Mouse (Mus musculus): ENCODE measurements at regions not wholly inside any gene's neighbourhood (a gene's known extent, or its start where the extent isn't known, plus 50 kb on each side); places are given as distances from the start of the nearest gene placed in this dataset.
A peak's percentile ranks its signal among the peaks of the same experiment; 100 is the strongest.

DNA sequence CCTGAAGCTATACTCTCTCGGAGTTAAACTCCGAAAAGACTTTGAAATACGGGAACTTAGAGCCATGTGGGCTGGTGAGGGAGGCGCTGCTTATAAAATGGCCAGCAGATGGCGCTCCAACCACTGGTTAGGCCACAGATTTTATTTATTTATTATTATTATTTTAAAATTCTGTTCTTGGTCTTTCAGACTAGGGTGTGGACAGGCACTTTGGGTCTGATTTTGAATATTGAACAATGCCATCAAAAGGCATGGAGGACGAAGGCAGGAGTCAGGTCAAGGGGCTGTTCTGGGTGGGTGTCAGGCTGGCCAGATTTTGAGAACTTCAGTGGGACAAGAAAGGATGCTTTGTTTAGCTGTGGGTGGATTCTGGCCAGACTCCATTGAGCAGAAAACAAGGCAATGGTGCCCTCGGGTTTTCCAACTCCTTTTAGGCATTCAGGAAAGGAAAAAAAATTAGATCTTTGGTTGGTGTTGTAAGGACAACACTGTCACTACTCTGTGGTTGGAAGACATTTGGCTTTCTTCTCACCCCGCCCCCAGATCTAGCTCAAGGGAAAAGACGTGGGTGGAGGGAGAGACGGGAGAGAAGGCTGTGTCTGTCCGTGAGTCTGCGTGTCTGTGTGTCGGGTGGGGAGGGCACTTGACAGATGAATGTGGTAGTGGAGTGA lies 319.5 kb downstream of the Med13l start:
- peak; percentile 56 for DNase-seq (ENCODE audit: extremely low spot score, low read depth, low spot score)

DNA sequence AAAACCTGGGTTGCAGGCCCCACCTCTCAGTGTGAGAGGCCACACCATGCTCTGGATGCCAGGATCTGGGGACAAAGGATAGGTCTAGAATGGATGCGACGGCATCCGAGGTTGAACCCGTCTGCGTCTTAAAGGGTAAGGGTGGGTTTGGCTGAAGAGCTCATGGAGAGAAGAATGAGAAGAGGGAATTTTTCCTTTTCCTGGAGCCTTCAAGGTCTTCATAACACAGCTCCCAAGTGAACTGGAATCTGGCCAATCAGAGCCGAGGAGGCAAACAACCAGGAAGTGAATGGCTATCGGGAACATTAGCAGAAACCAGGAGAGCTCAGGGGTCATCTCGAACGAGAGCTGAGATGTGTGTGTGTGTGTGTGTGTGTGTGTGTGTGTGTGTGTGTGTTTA lies 320.1 kb downstream of the Med13l start:
- DNase-seq (ENCODE audit: extremely low spot score, low read depth, low spot score): no peak

DNA sequence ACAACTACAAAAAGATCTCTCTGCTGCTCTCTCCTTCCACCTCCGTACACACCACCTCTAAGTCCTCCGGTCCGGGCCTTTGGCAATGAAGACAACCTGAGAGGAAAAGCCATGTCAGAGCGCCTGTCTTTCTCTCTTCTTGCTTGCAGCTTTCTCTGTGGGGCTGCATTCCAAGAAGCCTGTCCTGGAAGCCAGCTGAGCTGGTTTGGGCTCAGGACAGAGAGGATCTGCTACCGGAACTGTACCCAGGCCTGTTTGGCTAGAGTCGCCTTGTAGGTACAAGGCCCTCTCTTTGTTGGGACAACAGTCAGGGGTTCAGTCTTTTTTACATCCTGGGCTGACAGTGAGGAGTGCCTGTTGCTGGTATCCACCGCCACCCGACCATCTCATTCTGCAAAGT lies 321.4 kb downstream of the Med13l start:
- DNase-seq (ENCODE audit: extremely low spot score, low read depth, low spot score): no peak

DNA sequence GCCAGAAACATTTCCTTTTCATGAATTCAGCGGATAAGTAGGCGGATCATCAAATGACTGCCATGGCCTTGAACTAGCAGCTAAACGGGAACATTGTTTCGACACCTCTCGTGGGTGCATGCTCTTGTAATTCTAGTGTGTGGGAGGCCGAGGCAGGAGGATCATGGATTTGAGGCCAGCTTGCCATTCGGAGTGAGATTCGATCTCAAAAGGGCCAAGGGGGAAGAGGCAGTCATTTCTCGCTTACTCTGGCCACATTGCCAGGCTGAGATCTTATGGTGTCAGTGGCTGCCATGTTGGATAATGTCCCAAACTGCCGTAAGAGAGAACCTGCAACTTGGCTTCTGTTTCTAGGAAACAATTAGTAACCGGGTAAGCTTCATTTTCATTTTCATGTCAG lies 327.7 kb downstream of the Med13l start:
- no peak for DNase-seq (ENCODE audit: extremely low spot score, low read depth, low spot score)

DNA sequence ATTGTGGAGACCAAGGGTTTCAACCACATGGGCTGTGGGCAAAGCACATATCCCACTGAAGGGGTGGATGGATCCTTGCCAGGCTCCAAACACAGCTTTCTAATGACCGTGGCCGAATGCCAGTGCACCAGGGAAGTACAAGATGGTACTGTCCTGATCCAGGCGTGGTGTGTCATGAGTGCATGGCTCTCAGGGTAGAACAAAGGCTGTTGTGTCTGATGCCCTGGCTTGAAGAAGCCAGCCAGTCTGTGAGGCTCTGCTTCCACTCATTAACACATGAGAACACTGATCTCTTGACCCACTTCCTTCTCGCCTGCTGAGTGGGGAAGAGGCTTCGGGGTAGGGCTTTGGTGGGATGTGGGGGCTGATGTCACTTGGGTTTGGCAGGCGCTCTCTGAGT lies 330.7 kb downstream of the Med13l start:
- no peak for DNase-seq (ENCODE audit: extremely low spot score, low read depth, low spot score)

DNA sequence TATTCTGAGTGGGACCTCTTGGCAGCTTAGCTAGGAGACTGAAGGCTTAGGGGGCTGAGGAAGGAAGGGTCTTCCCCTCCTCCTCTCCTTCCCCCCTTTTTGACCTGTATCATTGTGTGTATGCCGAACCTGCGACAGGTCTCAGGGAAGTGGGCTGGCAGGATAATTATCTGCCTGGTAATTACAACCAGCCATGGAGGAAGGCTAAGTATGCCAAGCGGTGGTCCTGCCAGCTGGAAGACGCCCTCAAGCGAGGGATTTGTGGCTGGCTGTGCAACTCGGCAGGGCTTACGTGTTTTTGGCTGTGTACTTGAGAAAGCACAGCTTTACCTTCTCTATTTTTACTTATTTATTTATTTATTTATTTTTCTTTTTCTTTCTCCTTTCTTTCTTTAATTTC lies 347.7 kb downstream of the Med13l start:
- DNase-seq (ENCODE audit: extremely low spot score, low read depth, low spot score): no peak

DNA sequence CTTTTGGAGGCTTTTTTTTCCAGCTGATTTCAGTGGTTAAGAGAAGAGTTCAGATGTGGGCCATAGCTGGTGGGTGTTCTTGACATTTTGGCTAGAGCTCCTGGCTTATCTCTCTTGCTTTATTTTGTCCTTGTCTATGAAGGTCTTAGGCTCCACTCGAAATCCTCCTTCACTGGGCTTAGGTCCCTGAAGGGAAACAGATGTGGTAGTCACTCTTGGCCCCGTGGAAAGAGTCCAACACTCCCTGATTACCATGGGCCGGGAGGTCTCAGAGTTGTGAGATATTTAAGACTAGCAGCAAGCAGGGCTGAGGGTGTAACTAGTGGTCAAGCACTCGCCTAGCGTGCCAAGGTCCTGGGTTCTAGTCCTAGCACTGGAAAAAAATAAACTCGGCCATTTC lies 349.3 kb downstream of the Med13l start:
- DNase-seq (ENCODE audit: extremely low spot score, low read depth, low spot score): no peak

DNA sequence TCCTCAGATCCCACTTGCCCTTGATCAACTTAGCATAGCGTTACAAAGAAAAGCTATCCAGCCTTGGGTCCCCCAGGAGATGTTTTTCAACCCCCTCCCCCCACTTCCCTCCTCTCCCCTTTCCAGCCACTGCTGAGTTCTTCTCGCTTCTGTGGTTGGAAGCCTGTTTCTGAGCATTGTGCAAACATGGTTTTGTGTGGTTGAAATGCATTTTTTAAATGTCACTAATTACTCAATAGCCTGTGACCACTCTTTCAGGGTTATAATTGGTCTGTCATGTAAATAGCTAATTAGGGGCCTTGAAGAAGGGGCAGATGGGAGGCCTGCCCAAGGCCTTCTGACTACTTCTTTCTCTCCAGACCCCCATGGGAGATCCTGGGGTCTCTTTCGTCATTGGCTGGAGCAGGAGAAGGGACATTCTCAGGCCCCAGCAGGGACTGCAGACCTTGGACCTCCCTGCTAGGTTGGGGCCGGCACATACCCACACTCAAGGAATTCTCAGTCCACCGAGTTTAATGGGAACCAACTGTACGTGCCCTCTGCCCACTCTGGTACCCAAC lies 353.8 kb downstream of the Med13l start:
- no peak for DNase-seq (ENCODE audit: extremely low spot score, low read depth, low spot score)

DNA sequence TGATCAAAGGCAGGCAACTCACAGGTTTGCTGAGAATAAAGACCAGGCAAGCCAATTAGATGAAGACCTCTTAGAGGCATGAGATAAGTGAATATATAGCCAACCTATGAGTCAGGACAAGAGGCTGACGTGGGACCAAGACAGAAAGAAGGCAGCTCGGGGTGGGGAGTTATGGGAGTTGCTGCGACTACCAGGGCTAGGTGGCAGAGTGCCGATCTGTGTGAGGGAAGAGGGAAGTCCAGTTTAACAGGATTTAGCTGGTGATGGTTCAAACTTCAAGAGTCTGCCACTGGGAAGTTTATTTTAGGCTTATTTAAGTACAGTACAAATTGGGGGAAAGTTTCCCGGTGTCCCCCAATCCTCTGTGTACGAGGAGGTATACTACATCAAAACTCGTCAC lies 362.9 kb downstream of the Med13l start:
- no peak for DNase-seq (ENCODE audit: extremely low spot score, low read depth, low spot score)

DNA sequence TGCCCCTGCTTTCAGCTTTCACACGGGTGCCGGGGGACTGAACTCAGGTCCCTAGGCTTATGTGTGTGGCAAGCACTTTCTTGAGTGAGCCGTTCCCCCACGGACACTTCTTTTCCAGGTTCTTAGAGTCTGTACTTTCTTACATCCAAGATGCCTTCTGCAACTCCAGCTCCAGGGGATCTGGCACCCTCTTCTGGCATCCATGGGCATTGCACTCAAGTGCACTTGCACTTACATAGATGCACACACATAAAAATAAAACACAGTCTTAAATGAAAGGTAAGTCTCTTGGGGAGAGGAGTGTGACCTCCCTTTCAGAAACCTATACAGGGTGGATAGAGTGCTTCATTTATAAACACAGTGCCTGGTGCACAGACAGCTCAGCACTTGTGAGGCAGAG lies 368.6 kb downstream of the Med13l start:
- DNase-seq (ENCODE audit: extremely low spot score, low read depth, low spot score): no peak

DNA sequence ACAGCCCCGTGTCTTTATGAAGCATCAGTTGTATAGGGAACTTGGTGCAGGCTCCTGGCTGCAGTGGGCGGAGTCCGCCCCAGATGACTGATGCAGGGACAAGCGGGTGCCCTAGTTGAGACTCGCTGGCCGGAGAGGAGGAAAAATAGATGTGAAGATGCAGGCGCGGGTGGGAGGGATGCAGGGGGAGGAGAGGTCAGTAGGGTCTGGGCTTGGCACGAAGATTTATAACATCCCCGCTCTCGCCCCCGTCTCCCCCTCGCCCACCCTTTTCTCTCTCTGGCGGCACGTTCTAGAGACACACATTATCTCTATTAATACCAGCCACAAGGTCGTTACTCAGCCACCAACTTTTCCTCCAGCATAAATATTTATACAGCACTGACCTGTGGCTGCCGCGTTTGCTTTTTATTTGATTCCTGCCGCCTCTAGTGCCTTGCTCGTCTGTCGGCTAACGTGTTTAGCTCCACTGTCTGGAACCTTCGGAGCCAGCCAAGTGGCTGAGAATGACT lies 369.6 kb downstream of the Med13l start:
- no peak for DNase-seq (ENCODE audit: extremely low spot score, low read depth, low spot score)

DNA sequence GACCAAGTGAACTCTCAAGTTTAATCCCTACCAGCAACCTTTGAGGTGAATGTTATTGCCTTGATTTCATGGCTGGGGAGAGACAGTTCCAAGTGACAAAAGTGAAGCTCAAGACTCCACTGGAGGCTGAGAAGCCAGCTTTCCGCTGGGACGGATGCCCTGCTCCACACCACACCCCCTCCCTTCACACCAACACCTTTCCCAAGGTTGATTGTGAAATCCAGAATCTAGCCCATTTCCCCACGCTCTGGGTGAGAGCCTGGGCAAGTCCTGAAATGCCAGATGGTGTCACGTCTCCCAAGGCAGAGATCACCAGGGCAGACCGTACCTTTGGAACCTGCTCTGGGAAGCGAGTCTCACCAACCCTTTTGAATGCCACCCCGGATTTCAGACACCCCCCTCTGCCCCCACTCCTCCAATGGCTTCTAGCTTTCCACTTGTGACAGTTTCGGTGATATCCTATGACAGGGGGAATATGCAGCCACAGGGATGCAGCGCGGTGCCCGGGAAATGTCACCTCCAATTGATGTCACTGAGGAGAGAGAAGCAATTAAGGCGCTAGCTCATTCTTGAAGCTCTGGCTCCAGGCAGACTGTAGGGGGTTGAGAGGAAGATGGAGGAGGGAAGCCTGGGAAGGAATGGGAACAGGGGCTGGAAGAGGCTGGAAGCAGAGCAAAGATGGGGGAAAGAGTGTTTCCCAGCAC lies 379.0 kb downstream of the Med13l start:
- no peak for DNase-seq (ENCODE audit: extremely low spot score, low read depth, low spot score)

DNA sequence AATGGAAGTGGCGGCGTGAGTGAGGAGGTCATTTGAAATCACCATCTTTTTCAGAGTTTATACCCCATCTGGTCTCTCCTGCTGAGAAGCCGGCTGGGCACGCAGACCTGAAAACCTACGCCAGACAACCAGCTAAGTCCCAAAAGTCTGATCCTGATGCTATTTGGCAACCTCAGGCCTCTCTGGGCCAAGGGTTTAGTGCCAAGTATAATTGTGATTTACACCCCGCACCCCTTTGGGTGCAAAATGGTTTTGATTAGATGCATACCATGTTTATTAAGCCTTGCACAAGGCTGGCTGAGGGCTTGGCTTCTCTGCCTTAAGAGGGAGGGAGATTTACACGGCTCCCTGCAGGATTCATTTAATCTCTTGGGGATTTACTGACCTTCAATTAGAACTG lies 383.8 kb downstream of the Med13l start:
- peak; percentile 93 for DNase-seq (ENCODE audit: extremely low spot score, low read depth, low spot score)

DNA sequence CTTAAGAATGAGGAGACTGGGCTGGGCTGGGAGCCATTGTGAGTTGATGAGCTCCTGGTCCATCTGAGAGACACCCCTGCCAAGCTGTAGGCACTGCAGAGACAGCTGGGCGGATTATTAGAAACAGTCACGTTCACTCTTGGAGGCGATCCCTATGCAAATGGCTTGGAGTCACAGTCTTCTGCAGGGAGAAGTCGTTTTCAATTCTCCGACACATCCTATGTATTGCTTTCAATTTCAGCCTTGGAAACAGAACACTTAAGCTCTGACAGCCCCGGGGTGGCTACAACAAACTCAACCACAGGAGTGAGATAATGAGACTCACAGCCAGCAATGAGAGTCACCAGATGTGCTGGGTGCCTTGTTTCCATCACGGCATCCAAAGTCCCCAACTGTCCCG lies 385.6 kb downstream of the Med13l start:
- DNase-seq (ENCODE audit: extremely low spot score, low read depth, low spot score): no peak

DNA sequence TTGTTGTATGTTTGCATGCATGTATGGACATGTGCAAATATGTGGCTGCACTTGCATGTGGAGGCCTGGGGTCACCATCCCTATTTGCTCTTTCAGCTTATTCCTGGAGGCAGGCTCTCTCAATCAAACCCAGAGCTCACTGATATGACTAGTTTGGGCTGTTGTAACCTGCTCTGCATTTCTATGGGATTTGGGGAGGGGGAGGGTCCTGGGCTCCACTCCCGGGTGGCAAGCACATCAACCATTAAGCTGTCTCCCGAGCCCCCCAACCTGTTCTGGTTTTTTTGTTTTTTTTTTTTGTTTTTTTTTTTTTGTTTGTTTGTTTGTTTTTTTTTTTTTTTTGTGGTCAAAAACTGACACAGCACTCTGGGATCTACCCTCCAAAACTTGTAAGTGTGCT lies 386.5 kb downstream of the Med13l start:
- no peak for DNase-seq (ENCODE audit: extremely low spot score, low read depth, low spot score)

DNA sequence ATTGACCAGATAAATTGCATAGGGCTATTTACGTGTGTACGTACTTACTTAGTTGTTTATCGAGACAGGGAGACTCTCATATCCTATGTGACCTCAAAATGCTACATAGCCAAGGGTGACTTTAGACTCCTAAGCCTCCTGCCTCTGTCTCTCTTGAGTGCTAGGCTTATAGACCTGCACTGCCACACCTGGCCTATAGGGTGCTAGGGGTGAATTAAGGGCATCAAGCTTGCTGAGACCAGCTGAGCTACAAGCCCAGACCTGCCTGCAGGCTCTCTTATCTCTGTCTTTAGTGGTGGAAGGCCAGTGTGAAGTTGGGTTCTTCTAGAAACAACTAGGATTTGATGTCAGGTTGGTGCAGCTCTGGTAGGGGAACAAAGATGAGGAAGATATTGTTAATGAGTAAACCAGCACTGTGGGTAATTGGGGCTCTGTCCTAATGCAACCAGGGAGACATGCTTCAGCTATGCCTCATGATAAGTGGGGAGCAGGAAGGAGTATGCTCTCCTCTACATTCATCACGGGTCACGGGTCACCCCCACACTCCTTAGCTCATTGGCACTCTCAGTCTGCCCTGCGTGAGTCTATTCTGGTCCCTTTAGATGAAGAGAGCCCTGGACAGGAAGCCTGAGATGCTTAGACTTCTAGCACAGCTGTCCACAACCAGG lies 387.8 kb downstream of the Med13l start:
- DNase-seq (ENCODE audit: extremely low spot score, low read depth, low spot score): no peak

DNA sequence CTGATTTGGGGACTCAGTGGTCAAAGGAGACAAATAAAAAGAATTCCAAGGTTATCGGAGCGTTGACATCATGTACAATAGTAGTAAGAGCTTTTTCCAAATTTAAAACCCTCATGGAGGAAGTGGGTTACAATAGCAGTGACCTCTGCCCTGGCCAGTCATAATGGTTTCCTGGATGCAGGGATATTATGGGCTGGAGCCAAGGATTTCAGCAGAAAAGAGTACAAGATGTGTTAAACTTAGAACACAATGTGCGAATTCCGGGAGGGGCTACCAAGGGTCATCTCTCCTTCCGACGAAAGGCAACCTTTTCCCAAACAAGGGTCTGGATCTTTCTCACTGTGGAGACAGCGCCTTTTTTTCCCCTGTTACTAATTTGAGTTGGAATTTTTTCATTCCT lies 390.6 kb downstream of the Med13l start:
- DNase-seq (ENCODE audit: extremely low spot score, low read depth, low spot score): no peak

DNA sequence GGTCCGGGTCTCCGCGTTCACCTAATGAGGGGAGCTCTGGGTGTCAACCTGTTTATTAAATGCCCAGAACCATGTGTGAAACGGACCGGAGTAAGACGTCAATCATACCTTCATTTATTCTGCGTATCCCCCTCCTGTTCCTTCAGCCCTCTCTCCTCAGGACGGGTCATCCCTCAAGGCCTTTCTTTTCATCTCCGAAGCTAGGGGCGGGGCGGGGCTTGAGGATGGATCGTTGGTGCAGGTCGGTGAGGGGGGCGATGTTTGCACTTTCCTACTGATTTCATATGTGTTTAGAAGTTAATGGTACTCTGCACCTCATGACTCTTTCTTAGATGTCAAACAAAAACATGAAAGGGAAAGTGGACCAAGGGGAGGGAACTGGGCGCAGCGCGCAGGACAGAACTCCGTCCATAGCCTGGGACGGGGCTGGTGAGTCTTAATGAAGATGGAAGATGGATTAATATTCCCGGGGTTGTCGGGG lies 400.1 kb downstream of the Med13l start:
- DNase-seq (ENCODE audit: extremely low spot score, low read depth, low spot score): no peak

DNA sequence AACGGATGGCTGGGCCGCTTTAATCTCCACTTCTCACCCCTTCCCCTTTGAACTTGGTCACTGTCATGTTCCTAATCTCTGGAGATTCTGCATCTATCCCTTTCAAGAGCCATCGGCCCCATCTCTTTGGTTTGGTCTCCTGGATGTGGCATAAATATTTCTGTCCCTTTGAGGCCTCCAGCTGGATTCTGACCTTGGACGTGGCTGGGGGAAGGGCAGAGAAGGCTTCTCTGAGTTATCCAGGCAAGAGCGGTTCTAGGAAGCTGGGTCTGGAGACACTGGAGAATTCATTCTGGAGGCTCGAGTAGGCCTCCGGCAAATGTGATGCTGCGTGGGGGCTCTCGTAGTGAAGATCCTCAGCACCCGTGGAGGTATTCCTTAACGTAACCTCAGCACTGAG lies 400.6 kb downstream of the Med13l start:
- no peak for DNase-seq (ENCODE audit: extremely low spot score, low read depth, low spot score)

DNA sequence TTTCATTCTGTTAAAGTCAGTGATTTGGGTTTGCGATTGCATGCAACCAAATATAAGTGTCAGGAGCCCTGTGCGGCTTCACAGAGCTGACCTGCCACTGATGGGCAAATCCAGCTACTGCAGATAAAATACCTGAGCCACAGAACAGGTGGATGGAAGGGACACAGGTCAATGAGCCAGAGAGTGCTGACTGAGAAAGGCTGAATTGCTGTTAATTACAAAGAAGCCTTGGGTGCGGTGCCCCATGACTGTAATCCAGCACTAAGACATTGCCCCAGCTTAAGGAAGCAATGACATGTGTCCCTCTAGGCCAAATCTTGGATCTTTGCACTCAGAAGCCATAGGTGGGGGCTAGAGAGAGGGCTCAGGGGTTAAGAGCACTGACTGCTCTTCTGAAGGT lies 401.7 kb downstream of the Med13l start:
- no peak for DNase-seq (ENCODE audit: extremely low spot score, low read depth, low spot score)

DNA sequence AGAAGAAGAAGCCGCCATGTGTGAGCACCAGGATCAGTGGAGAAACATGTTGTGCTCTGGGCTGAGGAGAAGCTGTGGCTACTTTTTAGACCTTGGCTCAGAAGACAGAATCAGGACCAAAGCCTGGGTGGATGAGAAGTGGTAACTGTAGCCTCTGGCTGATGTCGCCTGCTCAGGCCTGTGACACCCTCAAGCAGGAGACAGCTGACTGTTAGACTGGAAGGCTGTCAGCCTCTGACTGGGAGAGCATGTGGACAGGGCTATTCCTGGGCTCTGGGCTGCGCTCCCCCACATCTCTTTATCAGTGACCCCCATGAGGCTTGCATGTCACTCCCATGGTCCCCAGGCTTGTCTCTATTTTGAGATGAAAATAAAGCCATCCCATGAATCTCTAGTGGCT lies 402.5 kb downstream of the Med13l start:
- DNase-seq (ENCODE audit: extremely low spot score, low read depth, low spot score): no peak

DNA sequence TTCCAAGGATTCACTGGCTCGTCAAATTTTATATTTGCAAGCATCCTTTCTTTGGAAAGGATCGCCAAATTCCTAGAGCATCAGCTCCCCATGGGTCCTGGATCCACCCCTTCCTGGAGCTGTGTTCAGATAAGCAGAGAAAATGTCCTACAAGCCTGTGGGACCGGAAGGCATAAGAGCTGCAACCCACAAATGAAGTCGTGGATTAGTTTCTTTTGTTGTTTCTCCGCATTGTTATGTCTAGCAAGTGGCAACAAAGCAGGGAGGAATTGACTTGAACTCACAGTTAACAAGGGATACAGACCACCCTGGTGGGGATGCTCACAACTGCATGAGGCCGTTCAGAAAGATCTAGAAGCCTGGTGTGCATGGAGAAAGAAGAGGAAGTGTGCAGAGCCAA lies 406.4 kb downstream of the Med13l start:
- no peak for DNase-seq (ENCODE audit: extremely low spot score, low read depth, low spot score)

Data from hindlimb bud, embryonic 11.5 days (tissue).